Mouse (Mus musculus) bone marrow, adult 2 months (tissue): ENCODE measurements around the gene Zbtb8b.

Experiments used
- CTCF ChIP-seq: fragments of 200-500 bp; IDR thresholded peaks from 2 replicates; pipeline ENCODE4 v1.5.1; 2011; ENCODE audit warnings: low read length, control low read depth; ENCODE audit not compliant: control insufficient read depth, insufficient read depth
- POLR2A ChIP-seq: fragments of 200-500 bp; IDR thresholded peaks from 2 replicates; pipeline ENCODE4 v1.6.1; 2011; ENCODE audit warnings: low read depth, mild to moderate bottlenecking, control low read depth, low read length, borderline replicate concordance; ENCODE audit not compliant: control insufficient read depth

- no peak for TF ChIP-seq POLR2A
- 0 out of 2 replicates have a peak, but pooled peaks have one; percentile 10 for TF ChIP-seq CTCF
Measured at GRCm38 (mm10) chr4:129415892-129416291, 24.8 kb downstream of the Zbtb8b start.
